Mouse (Mus musculus): ENCODE results near the gene Rnf44. TPM values are rescaled to one million over a fixed set of nuclear protein-coding genes. Genes with fewer than 3 reads are reported as not detected.

Gene Rnf44
- total RNA-seq (2021) = 10 to 100 TPM; 23.8 to 29.2 TPM
- long read RNA-seq, experiment 1, partial matches to known transcripts = 3 of 17 reads
- long read RNA-seq, experiment 1, other reads (novel, unspliced or antisense) = 10 of 17 reads
- long read RNA-seq, experiment 2, partial matches to known transcripts = 3 of 12 reads
- long read RNA-seq, experiment 2, other reads (novel, unspliced or antisense) = 6 of 12 reads

DNA sequence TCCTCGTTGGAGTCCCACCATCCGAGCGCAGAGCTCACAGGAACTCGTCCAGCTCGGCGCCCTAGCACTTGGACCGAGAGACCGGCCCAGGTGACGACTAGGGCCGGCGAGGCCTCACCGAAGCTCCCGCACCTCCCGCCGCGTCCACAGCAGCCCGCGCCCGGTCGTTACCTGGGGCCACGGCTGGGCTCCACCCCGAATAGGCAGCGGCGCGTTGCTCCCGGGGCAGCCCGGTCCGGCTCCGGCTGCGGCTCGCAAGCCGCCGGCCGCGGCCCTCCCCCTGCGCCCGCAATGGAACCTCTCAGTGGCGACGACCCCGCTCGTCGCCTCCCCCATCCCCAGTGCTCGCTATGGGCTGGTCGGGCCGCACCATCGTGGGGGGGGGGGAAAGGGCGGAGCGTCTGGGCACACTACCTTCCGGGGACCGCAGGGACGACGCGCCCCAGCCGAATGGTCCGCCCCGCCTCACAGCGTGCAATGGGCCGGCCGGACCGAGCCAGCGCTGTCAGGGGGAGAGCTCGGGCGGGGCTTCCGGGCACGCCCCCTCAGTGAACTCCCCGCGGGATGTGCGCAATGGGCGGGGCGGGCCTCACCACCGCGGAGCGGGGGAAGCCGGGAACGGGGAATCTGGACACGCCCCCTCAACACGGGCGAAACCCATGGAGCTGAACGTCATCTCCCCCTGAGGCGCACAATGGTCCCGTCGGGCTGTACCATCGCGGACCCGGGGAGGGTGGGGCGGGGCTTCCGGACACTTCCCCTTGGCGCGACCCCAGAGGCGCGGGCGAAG, at the start of gene Rnf44:
Gene Rnf44, minus strand, starts transcription at position 350 of the 790 bp plus-strand sequence.
- peak; percentile 99 for DNase-seq (ENCODE audit: low spot score)

DNA sequence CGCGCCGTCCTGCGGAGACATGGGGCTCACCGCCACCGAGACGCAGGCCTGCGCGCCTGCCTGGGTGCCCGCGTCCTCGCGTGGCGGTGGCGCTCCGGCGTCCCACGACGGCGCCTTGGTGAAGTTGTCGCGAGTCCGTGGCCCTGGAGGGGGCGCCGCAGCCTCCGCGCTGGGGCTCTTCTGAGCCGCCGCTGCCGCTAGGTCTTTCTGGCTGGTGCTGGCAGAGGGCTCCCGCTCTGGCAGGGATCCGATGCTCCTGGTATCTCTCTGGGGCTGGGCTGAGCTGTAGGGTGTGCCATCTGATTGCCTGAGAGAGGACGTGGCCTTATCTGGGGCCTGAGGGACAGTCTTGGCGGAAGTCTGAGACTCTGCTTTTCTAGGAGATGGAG, 44.5 kb upstream of the Rnf44 start:
- DNase-seq (ENCODE audit: low spot score) = no peak

DNA sequence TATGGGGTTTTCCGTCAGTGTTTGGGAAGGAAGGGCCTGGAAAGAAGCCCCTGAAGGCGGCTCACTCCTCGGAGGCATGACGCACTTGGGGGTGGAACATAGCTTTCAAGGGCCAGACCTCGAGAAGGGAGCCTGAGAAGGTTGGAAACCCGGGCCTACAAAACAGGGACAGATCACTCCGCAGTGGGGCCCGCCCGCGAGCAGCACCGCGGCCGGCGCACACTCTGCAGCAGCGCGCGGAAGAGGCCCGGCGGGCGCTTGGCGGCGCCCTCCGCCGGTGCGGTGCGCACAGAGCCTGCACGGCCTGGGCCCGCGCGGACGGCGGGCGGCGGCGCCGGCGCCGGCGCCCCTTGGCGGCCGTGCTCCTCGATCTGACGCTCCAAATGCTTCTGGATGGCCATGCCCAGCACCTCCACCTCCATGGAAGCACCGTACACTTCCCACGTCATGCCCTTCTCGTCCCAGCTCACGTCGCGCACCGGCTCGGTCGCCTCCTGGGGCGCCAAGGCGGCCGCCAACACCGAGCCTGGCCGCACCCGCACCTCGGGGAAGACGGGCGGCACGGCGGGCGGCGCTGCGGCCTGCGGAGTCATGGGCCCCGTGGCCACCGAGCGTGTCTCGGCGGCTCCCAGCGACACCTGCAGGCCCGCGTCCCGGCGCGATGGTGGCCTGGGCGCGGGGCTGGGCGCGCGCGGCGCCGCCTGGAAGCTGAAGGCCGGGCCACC, 43.9 kb upstream of the Rnf44 start:
- DNase-seq (ENCODE audit: low spot score) = no peak

DNA sequence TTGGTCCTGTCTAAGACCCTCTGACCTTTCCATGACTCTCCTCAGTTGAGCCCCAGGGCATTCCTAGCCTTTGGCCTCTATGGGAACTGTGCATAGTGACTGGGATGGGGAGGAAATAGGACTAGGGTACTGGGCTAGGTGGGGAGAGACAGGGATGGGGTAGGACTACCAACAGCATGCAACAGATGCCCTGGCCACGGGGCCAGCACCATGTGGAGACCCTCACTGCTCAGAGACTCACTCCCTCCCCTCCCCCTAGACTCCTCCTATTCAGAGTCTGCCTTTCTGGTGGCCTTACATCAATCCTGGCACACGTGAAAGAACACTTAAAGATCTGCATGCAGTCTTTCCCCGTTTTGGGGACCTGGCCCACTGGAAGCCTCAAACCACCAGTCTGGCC, 43.2 kb upstream of the Rnf44 start:
- DNase-seq (ENCODE audit: low spot score) = no peak

DNA sequence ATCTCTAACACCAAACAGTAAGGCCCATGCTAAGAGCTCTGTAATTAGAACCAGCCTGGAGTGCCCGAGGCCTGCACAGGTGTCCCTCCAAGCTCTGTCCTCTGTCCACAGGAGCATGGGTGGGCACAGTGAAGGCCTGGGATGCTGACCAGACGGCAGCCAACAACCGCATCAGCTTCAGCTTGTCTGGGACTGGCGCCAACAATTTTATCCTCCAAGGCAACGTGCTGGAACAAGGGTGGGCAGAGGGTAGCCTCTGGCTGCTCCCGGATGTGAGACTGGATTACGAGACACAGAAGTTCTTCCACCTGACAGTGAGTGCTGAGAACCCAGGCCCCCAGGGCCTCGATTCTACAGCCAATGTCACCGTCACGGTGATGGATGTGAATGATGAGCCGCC, 32.4 kb upstream of the Rnf44 start:
- DNase-seq (ENCODE audit: low spot score) = no peak

DNA sequence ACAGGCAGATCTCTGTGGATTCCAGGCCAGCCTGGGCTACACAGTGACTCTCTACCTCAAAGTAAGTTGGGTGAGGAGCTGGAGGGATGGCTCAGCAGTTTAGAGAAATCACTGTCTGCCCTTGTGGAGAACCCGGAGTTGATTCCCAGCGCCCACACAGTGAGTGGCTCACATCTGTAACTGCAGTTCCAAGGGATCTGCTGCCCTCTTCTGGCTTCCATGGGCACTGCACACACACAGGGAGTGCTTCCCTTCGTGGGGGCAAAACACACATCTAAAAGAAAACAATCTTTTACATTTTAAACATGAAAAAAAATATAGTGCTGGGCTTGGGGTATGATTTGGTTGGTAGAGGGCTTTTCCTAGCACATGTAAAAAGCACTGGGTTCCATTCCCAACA, 29.4 kb upstream of the Rnf44 start:
- no peak for DNase-seq (ENCODE audit: low spot score)

DNA sequence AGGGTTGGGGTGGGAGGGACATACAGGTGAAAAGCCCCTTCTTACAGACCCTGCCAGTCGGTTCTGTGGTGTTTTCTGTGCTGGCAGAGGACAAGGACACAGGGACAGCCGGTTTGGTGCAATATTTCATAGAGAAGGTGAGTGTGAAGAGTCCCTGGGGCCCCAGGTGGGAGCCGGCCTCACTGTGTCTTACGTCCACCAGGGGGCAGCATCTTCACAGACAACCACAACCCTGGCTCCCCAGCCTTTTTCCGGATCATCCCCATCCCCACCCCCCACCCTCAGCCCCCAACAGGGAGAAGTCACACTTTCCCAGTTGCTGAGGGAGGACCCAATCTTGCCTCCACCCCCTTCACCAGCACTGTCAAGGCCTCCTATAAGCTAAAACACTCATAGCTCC, 23.2 kb upstream of the Rnf44 start:
- DNase-seq (ENCODE audit: low spot score) = peak; percentile 23

DNA sequence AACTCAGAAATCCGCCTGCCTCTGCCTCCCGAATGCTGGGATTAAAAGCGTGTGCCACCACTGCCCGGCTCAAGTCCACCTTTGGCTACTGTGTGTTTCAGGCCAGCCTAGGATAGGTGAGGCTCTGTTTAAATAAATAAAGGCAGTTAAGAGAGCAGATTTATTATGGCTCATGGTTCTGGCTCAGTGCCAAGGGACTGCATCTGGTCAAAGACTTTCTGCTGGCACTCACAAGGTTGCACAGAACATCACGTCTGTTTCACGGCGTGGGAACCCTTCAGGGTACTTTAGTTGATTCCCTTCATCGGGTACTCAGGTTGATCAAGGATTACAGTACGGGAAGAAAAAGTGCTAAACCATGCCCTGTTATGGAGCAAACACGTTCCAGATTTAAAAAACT, 21.3 kb upstream of the Rnf44 start:
- no peak for DNase-seq (ENCODE audit: low spot score)

DNA sequence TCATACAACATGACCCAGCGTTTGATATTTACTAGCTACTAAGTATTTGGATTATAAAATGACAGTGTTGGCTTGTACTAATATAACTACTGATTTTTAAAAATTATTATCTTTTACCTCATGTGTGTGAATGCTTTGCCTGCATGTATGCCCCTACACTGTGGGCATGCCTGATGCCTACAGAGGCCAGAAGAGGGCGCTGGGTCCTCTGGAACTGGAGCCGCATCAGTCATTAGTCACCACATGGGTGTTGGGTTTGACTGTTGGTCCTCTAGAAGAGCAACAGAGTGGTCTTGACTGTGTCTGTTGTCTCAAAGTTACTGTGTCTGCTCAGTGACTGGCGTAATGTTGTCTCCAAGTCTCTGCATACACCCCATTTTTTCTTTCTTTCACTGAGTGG, 20.7 kb upstream of the Rnf44 start:
- DNase-seq (ENCODE audit: low spot score) = no peak

DNA sequence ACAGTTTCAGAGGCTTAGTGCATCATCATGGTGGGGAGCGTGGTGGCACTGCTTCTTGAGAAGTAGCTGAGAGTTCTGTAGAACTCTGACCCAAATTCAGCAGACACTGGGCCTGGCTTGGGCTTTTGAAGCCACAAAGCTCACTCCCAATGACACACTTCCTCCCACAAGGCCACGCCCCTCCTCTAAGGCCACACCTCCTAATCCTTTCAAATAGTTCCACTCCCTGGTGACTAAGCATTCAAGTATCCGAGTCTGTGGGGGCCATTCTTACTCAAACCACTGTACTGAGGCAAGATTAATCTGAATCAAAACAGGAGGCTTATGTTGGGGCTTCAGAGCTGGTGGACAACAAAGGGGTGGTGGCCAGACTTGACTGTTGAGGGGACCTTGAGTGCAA, 17.2 kb upstream of the Rnf44 start:
- DNase-seq (ENCODE audit: low spot score) = no peak

DNA sequence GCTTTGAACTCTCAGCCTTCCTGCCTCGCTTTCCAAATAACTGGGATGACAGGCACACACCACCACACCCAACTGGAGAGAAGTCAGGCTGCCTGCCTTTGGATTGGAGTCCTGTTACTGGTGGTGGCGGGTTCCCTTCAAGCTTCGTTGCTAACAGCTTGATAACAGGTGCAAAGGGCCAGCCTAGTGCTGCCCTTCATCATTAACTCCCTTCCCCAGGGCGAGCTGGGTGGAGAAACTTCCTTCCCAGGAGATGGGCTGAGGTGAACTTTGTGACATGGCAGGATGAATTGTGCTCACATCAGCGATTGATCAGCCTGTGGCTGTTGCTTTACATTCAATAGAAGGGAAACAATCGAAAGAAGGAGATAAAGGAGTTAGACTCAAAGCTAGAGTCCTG, 11.2 kb upstream of the Rnf44 start:
- DNase-seq (ENCODE audit: low spot score) = no peak

DNA sequence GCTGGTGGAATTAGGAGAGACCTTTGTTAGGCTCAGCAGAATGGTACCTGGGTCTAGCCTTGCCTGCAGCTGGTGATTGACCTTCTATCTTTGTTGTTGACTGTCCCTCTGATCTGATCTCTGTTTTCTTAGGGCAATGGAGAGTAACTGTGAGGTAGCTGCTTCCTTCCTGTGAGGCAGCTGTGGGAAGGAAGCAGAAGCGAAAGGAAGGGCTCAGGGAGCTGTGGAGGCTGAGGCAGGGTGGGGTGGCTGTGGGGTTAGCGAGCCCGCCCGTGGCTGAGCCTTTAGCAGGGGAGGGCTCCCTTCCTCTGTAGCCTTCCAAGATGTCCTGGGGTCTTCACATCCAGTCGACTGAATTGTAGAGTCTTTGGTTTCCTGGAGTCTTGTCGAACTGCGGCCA, 8.8 kb upstream of the Rnf44 start:
- DNase-seq (ENCODE audit: low spot score) = no peak

DNA sequence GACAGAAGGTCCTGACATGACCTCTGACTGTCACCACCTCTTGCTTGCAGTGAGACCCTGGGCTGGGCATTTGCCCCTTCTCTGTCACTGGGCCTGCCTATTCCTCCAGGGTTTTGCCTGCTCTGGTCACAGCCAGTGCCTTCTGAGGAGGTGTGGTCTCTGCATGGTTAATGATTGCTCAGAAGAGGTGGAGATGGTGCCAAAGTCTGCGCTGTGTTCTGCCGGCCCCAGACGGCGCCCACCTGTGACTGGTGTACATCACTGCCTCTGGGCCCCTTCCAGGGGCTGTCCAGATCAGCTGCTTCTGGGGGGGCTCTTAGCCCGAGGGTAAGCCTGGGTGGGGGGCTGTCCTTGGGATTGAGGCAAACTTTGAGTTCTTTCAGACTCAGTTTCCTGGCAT, 7.5 kb upstream of the Rnf44 start, which contains the start of gene Cdhr2:
Gene Cdhr2, plus strand, starts transcription at position 219 of the 400 bp plus-strand sequence.
- DNase-seq (ENCODE audit: low spot score) = no peak

DNA sequence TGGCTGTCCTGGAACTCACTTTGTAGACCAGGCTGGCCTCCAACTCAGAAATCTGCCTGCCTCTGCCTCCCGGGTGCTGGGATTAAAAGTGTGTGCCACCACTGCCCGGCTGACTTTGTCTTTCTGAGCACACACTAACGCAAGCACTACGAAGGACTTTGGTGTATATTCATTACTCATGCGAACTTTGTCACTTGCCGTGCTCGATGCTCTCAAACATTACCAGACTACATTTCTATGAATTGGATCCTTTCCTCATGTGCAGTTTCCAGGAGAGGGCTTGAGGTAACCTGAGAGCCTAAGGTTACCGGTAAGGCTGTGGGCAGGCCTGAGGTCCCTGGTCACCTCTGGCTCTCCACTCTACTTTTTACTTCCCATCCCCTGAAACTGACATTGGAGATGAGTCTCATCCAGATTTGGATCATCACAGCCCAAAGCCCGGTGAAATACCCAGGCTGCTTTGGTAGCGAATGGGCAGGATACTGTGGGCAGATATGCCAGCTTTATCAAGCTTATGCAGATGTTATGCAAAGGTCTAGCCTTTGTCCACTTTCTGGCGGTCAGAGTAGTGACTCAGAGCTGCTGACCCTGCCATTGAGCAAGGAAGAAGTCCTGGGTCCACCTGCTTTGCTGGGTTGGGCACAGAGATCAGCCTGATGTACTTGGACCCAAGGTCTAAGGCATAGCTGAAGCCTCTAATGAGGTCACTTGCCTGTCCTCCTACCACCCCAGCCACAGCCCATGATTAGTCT, 1.9 kb upstream of the Rnf44 start:
- no peak for DNase-seq (ENCODE audit: low spot score)

DNA sequence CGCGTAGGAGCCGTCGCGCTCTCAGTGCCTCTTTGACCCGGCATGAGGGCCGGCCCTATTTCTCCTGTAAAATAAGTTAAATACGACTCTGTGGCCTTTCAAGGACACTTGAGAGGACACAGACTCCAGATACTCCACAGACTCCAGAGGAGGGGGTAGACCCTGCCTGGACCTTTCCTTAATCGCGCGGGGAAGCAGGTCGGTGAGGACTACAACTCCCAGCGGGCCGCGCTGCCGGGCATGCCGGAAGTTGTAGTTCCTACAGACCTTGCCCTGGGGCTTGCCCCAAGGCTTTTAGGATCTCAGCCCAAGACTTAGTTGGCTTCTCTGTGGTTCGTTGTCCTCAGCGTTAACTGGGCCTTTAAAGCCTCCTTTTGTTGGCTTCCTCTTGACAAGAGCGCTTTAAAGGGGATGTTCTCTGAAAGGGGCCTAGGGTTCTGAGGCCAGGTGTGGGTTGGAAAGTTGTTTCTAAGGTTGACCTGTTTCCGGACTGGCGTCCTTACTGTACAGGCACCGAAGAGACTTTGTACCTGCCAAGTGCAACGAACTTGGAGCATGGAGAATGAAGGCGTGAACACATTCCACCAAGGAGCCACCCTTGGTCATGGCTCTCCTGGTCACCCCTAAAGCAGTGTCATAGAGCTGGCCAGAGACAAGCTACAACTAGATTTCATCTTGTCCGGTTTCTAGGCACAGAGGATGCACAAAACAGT, 797 bp upstream of the Rnf44 start:
- DNase-seq (ENCODE audit: low spot score) = peak; percentile 91

DNA sequence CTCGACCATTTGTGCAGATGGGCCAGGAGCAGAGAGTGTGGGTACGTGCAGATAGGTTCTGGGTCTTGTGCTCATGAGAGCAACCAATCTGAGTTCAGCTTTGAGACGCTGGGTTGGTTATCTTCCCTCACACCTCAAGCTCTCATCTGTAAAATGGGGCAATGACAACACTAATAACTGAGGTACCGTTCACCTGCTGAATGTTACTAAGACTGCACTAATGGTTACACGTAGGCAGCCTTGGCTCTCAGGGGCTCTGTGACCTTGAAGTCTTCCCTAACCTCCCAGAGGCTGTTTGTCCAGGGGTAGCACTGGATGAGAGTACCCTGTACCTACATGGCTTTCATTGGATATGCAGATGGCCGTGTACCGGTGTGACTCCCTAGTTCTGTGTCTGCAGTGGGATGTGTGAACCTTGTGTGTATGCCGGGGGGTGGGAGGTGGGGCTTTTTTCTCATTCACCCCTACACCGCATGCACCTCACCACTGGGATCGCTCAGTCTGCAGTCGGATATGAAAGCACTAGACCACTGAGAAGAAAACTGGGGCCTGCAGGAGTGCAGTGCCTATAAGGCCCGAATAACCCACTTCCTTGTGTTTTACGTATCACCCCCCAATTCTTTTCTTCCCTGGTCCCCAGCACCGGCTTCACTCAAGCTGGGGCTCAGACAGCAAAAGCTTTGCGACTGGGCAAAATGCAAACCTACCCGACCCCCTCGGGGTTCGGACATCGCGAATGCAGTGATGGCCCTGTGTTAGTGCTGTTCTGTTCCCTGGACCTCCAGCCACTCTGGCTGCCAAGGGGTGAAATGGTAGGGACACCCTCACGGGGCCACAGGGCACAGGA, 773 bp downstream of the Rnf44 start:
- DNase-seq (ENCODE audit: low spot score) = no peak

DNA sequence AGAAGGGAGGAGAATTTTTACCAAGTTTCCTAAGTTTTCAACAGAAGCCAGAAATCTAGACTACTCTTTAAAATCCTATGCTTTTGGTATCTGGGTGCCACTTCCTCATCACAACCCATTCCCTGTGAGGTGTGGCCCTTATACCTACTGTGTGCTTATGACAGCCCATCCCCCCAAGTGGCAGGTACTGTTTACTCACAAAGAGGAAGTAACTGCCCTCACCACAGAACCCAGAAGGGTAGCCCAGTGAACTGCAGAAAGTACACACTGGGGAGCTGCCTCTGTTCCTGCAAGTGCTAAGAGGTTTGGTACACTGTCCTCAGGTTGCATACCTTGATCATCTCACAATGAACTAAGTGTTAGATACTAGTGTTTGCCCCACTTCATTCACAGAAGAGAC, 2.0 kb downstream of the Rnf44 start:
- DNase-seq (ENCODE audit: low spot score) = no peak

DNA sequence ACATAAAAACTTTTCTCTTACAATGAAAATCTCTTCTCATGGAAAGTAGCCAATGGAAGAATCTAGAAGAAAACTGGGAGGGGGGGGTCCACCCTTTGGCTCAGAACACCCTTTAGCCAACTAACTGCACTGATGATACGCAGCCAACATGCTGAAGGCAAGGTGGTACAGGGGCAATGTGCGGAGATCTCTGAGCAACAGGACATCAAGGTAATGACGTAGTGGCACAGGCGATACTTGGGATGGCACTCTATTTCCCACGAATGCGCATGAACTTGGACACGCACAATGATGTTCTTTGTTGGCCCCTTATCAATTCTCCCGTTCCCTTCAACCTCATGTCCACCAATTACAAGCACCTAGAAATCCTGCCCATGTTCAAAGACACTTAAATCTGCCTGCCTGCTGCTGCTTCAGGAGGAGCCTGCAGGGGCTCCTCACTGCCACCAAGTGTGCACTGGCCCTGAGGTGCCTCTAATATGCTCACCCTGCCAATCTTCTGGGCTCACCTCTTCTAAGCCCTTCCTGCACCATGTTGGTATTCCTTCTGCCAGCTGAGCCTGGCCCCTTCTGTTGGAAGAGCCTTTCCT, 3.5 kb downstream of the Rnf44 start:
- DNase-seq (ENCODE audit: low spot score) = no peak

DNA sequence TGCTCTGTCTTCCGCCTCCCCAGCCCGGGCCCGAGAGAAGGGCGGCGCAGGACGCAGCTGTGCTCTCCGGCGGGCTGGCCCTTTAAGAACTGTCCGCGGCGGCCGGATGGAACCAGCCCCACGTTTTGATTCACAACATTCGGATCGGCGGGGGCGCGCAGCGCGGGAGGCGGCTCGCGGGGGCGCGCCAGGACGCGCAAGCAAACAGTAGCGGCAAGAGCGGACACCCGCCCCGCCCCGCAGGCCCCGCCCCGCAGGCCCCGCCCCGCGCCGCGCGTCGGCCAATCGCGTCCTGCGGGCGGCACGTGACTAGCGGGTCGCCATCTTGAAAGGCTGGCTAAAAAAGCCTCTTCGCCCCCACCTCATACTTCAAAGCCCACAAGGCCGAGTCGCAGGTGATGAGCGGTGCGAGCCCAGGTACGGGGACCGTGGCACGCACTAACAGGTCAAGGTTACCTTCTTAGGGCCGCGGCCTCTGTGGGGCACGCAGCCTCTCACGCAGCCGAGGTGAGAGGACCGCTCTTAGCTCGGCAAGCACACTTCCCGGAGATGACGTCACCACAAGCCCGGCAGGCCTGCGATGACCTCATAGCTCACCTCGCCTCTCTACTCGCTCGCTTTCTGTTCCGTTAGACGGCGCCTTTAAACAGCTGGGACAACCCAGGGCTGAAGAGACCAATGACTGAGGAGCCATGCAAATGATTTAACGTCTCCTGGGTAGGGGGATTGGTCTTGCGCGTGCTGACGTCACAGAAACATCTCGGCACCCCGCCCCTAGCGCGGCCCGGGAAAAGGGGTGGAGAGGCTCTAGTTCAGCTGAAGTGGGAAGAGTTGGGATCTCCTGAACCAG, 5.9 kb downstream of the Rnf44 start:
- DNase-seq (ENCODE audit: low spot score) = peak; percentile 98

All from gastrocnemius, adult 18-20 months (tissue).